Mouse (Mus musculus) liver, postnatal 0 days (tissue): ENCODE measurements at regions not wholly inside any gene's neighbourhood (a gene's known extent, or its start where the extent isn't known, plus 50 kb on each side); places are given as distances from the start of the nearest gene placed in this dataset.

Experiments used
- CTCF ChIP-seq: sonication (generic); IDR thresholded peaks from 2 replicates; pipeline ENCODE4 v1.5.1; 2016; ENCODE audit warnings: antibody characterized with exemption, low read depth
- EP300 ChIP-seq: IDR thresholded peaks from 2 replicates; pipeline ENCODE4 v1.6.1; 2016; ENCODE audit warnings: antibody characterized with exemption, low read depth, mild to moderate bottlenecking

GRCm38 (mm10) chr5:111555981-111556380, 138.8 kb downstream of the Mn1 start:
- TF ChIP-seq CTCF (no peak), EP300 (no peak)
